Mouse (Mus musculus): ENCODE results near the gene Procr. TPM values are rescaled to one million over a fixed set of nuclear protein-coding genes. Genes with fewer than 3 reads are reported as not detected.

The Procr gene
- polyA plus RNA-seq (2012; rRNA removed): 2.4 and 3.1 TPM in 2 replicates

- TF ChIP-seq CTCF (IDR thresholded peaks at IDR 0.05; ENCODE audit: borderline replicate concordance, extremely low read depth, insufficient read depth, insufficient read length) (no peak), POLR2A (IDR thresholded peaks at IDR 0.05; ENCODE audit: borderline replicate concordance, extremely low read depth, insufficient read depth, insufficient read length, poor library complexity, severe bottlenecking) (no peak)
- DNase-seq (ENCODE audit: low read depth): peak; percentile 14
These were observed at the start of gene Procr for GRCm38 (mm10) chr2:155751014-155751786. Gene Procr, plus strand, starts transcription at chr2:155751117.

- TF ChIP-seq POLR2A (IDR thresholded peaks at IDR 0.05; ENCODE audit: borderline replicate concordance, extremely low read depth, insufficient read depth, insufficient read length, poor library complexity, severe bottlenecking) (no peak), CTCF (IDR thresholded peaks at IDR 0.05; ENCODE audit: borderline replicate concordance, extremely low read depth, insufficient read depth, insufficient read length) (no peak)
- DNase-seq (ENCODE audit: low read depth): no peak
These were observed 49.5 kb upstream of the Procr start for GRCm38 (mm10) chr2:155701399-155701919.

GRCm38 (mm10) chr2:155703630-155704029, 47.3 kb upstream of the Procr start:
- peak; percentile 81 for DNase-seq (ENCODE audit: low read depth)
- TF ChIP-seq CTCF (IDR thresholded peaks at IDR 0.05; ENCODE audit: borderline replicate concordance, extremely low read depth, insufficient read depth, insufficient read length): no peak
- no peak for TF ChIP-seq POLR2A (IDR thresholded peaks at IDR 0.05; ENCODE audit: borderline replicate concordance, extremely low read depth, insufficient read depth, insufficient read length, poor library complexity, severe bottlenecking)

GRCm38 (mm10) chr2:155707251-155707650, 43.7 kb upstream of the Procr start:
- no peak for TF ChIP-seq POLR2A (IDR thresholded peaks at IDR 0.05; ENCODE audit: borderline replicate concordance, extremely low read depth, insufficient read depth, insufficient read length, poor library complexity, severe bottlenecking)
- no peak for TF ChIP-seq CTCF (IDR thresholded peaks at IDR 0.05; ENCODE audit: borderline replicate concordance, extremely low read depth, insufficient read depth, insufficient read length)
- DNase-seq (ENCODE audit: low read depth): peak; percentile 46

GRCm38 (mm10) chr2:155710557-155710956, 40.4 kb upstream of the Procr start:
- DNase-seq (ENCODE audit: low read depth): no peak
- TF ChIP-seq CTCF (IDR thresholded peaks at IDR 0.05; ENCODE audit: borderline replicate concordance, extremely low read depth, insufficient read depth, insufficient read length) (no peak), POLR2A (IDR thresholded peaks at IDR 0.05; ENCODE audit: borderline replicate concordance, extremely low read depth, insufficient read depth, insufficient read length, poor library complexity, severe bottlenecking) (no peak)

- TF ChIP-seq POLR2A (IDR thresholded peaks at IDR 0.05; ENCODE audit: borderline replicate concordance, extremely low read depth, insufficient read depth, insufficient read length, poor library complexity, severe bottlenecking): no peak
- no peak for TF ChIP-seq CTCF (IDR thresholded peaks at IDR 0.05; ENCODE audit: borderline replicate concordance, extremely low read depth, insufficient read depth, insufficient read length)
These were observed 33.6 kb upstream of the Procr start for GRCm38 (mm10) chr2:155717082-155717990.

GRCm38 (mm10) chr2:155720585-155720984, 30.3 kb upstream of the Procr start:
- no peak for TF ChIP-seq CTCF (IDR thresholded peaks at IDR 0.05; ENCODE audit: borderline replicate concordance, extremely low read depth, insufficient read depth, insufficient read length)
- DNase-seq (ENCODE audit: low read depth): no peak

More at GRCm38 (mm10) chr2:155717082-155717990, 33.6 kb upstream of the Procr start:
- DNase-seq (ENCODE audit: low read depth): no peak

GRCm38 (mm10) chr2:155724036-155724435, 26.9 kb upstream of the Procr start:
- DNase-seq (ENCODE audit: low read depth): no peak
- TF ChIP-seq POLR2A (IDR thresholded peaks at IDR 0.05; ENCODE audit: borderline replicate concordance, extremely low read depth, insufficient read depth, insufficient read length, poor library complexity, severe bottlenecking) (no peak), CTCF (IDR thresholded peaks at IDR 0.05; ENCODE audit: borderline replicate concordance, extremely low read depth, insufficient read depth, insufficient read length) (no peak)

- DNase-seq (ENCODE audit: low read depth): no peak
- no peak for TF ChIP-seq POLR2A (IDR thresholded peaks at IDR 0.05; ENCODE audit: borderline replicate concordance, extremely low read depth, insufficient read depth, insufficient read length, poor library complexity, severe bottlenecking)
- TF ChIP-seq CTCF (IDR thresholded peaks at IDR 0.05; ENCODE audit: borderline replicate concordance, extremely low read depth, insufficient read depth, insufficient read length): no peak
These were observed 26.4 kb upstream of the Procr start for GRCm38 (mm10) chr2:155724526-155724925.

GRCm38 (mm10) chr2:155726302-155726701, 24.6 kb upstream of the Procr start:
- no peak for TF ChIP-seq POLR2A (IDR thresholded peaks at IDR 0.05; ENCODE audit: borderline replicate concordance, extremely low read depth, insufficient read depth, insufficient read length, poor library complexity, severe bottlenecking)
- no peak for TF ChIP-seq CTCF (IDR thresholded peaks at IDR 0.05; ENCODE audit: borderline replicate concordance, extremely low read depth, insufficient read depth, insufficient read length)
- no peak for DNase-seq (ENCODE audit: low read depth)

GRCm38 (mm10) chr2:155727764-155728395, 23.0 kb upstream of the Procr start:
- DNase-seq (ENCODE audit: low read depth): no peak
- TF ChIP-seq CTCF (IDR thresholded peaks at IDR 0.05; ENCODE audit: borderline replicate concordance, extremely low read depth, insufficient read depth, insufficient read length): no peak
